Mouse (Mus musculus): Measurements from ENCODE around the gene Ppm1m. TPM values are rescaled to one million over a fixed set of nuclear protein-coding genes. Genes with fewer than 3 reads are reported as not detected.

The Ppm1m gene
- polyA plus RNA-seq (2012; fragmentation: generic; extraction: Trizol): 42.8 TPM
- long read RNA-seq, experiment 1, transcript Ppm1m-203 (10 exons, 1,846 nt): major isoform, 56 of 72 reads
- long read RNA-seq, experiment 1, partial matches to known transcripts: 11 of 72 reads
- long read RNA-seq, experiment 1, other reads (novel, unspliced or antisense): 5 of 72 reads
- long read RNA-seq, experiment 2, transcript Ppm1m-203 (10 exons, 1,846 nt): major isoform, 178 of 215 reads
- long read RNA-seq, experiment 2, partial matches to known transcripts: 2 of 215 reads
- long read RNA-seq, experiment 2, other reads (novel, unspliced or antisense): 34 of 215 reads

- peak within 1 kb of the TSS; percentile 84 for H3ac ChIP-seq (ENCODE audit: control insufficient read depth, insufficient read length, low read depth)
- H3K79me3 ChIP-seq (ENCODE audit: low read depth): no peaks in the 10 kb centered on the region
- no peak for TF ChIP-seq MAX (IDR thresholded peaks at IDR 0.05)
- no peak for TF ChIP-seq CTCF (IDR thresholded peaks at IDR 0.05; ENCODE audit: control insufficient read depth, insufficient read depth, insufficient read length)
- no peak for TF ChIP-seq CEBPB (IDR thresholded peaks at IDR 0.05; ENCODE audit: low read depth)
- no peak for TF ChIP-seq FOSL1 (IDR thresholded peaks at IDR 0.05; ENCODE audit: insufficient read depth, low read length, poor library complexity, severe bottlenecking)
- TF ChIP-seq USF1 (IDR thresholded peaks at IDR 0.05; ENCODE audit: low read depth): no peak
- no peak for TF ChIP-seq MYOD1 (IDR thresholded peaks at IDR 0.05; ENCODE audit: control insufficient read depth, insufficient read length, low read depth)
- TF ChIP-seq MYOG (IDR thresholded peaks at IDR 0.05; ENCODE audit: control insufficient read depth, extremely low read depth, insufficient read length): no peak
- H3K79me2 ChIP-seq (ENCODE audit: control insufficient read depth, insufficient read depth): no peaks in the 10 kb centered on the region
- H3K27me3 ChIP-seq (ENCODE audit: control insufficient read depth, insufficient read depth, insufficient read length): no peaks in the 10 kb centered on the region
- H3K4me3 ChIP-seq (ENCODE audit: insufficient read depth, poor library complexity, severe bottlenecking): peak within 1 kb of the TSS; percentile 30
- peaks cover 6% of the 10 kb centered on the region for H3K36me3 ChIP-seq (ENCODE audit: control insufficient read depth, insufficient read depth)
Measured at GRCm38 (mm10) chr9:106199535-106200272, at the start of gene Ppm1m. Gene Ppm1m (minus strand): TSS chr9:106199746.

GRCm38 (mm10) chr9:106242813-106243488 is 43.4 kb upstream of the Ppm1m start:
- no peaks in the 10 kb centered on the region for H3K27me3 ChIP-seq (ENCODE audit: control insufficient read depth, insufficient read depth, insufficient read length)
- H3K36me3 ChIP-seq (ENCODE audit: control insufficient read depth, insufficient read depth): peaks cover 40% of the 10 kb centered on the region
- H3K79me3 ChIP-seq (ENCODE audit: low read depth): peaks cover 5% of the 10 kb centered on the region
- no peak overlapping the region for H3ac ChIP-seq (ENCODE audit: control insufficient read depth, insufficient read length, low read depth)
- H3K79me2 ChIP-seq (ENCODE audit: control insufficient read depth, insufficient read depth): peaks cover 15% of the 10 kb centered on the region
- H3K4me3 ChIP-seq (ENCODE audit: insufficient read depth, poor library complexity, severe bottlenecking): no peak overlapping the region
- TF ChIP-seq USF1 (IDR thresholded peaks at IDR 0.05; ENCODE audit: low read depth): no peak
- no peak for TF ChIP-seq CEBPB (IDR thresholded peaks at IDR 0.05; ENCODE audit: low read depth)
- TF ChIP-seq MYOD1 (IDR thresholded peaks at IDR 0.05; ENCODE audit: control insufficient read depth, insufficient read length, low read depth): no peak
- no peak for TF ChIP-seq CTCF (IDR thresholded peaks at IDR 0.05; ENCODE audit: control insufficient read depth, insufficient read depth, insufficient read length)
- TF ChIP-seq MAX (IDR thresholded peaks at IDR 0.05): no peak
- no peak for TF ChIP-seq MYOG (IDR thresholded peaks at IDR 0.05; ENCODE audit: control insufficient read depth, extremely low read depth, insufficient read length)
- TF ChIP-seq FOSL1 (IDR thresholded peaks at IDR 0.05; ENCODE audit: insufficient read depth, low read length, poor library complexity, severe bottlenecking): no peak

- Histone ChIP-seq H3K36me3 (ENCODE audit: control insufficient read depth, insufficient read depth) (peaks cover 43% of the 10 kb centered on the region), H3K4me3 (ENCODE audit: insufficient read depth, poor library complexity, severe bottlenecking) (no peak overlapping the region), H3K79me3 (ENCODE audit: low read depth) (no peaks in the 10 kb centered on the region), H3K27me3 (ENCODE audit: control insufficient read depth, insufficient read depth, insufficient read length) (no peaks in the 10 kb centered on the region), H3ac (ENCODE audit: control insufficient read depth, insufficient read length, low read depth) (no peak overlapping the region), H3K79me2 (ENCODE audit: control insufficient read depth, insufficient read depth) (peaks cover 6% of the 10 kb centered on the region)
- no peak for TF ChIP-seq MAX (IDR thresholded peaks at IDR 0.05)
- TF ChIP-seq USF1 (IDR thresholded peaks at IDR 0.05; ENCODE audit: low read depth): no peak
- no peak for TF ChIP-seq MYOG (IDR thresholded peaks at IDR 0.05; ENCODE audit: control insufficient read depth, extremely low read depth, insufficient read length)
- no peak for TF ChIP-seq CEBPB (IDR thresholded peaks at IDR 0.05; ENCODE audit: low read depth)
- no peak for TF ChIP-seq CTCF (IDR thresholded peaks at IDR 0.05; ENCODE audit: control insufficient read depth, insufficient read depth, insufficient read length)
- no peak for TF ChIP-seq MYOD1 (IDR thresholded peaks at IDR 0.05; ENCODE audit: control insufficient read depth, insufficient read length, low read depth)
- no peak for TF ChIP-seq FOSL1 (IDR thresholded peaks at IDR 0.05; ENCODE audit: insufficient read depth, low read length, poor library complexity, severe bottlenecking)
Measured at GRCm38 (mm10) chr9:106241541-106242164, 42.1 kb upstream of the Ppm1m start.

- no peak overlapping the region for H3ac ChIP-seq (ENCODE audit: control insufficient read depth, insufficient read length, low read depth)
- H3K4me3 ChIP-seq (ENCODE audit: insufficient read depth, poor library complexity, severe bottlenecking): no peak overlapping the region
- peaks cover 45% of the 10 kb centered on the region for H3K36me3 ChIP-seq (ENCODE audit: control insufficient read depth, insufficient read depth)
- H3K79me2 ChIP-seq (ENCODE audit: control insufficient read depth, insufficient read depth): no peaks in the 10 kb centered on the region
- no peaks in the 10 kb centered on the region for H3K79me3 ChIP-seq (ENCODE audit: low read depth)
- no peak for TF ChIP-seq MAX (IDR thresholded peaks at IDR 0.05)
- TF ChIP-seq FOSL1 (IDR thresholded peaks at IDR 0.05; ENCODE audit: insufficient read depth, low read length, poor library complexity, severe bottlenecking): no peak
- TF ChIP-seq CEBPB (IDR thresholded peaks at IDR 0.05; ENCODE audit: low read depth): no peak
- no peak for TF ChIP-seq MYOG (IDR thresholded peaks at IDR 0.05; ENCODE audit: control insufficient read depth, extremely low read depth, insufficient read length)
- no peak for TF ChIP-seq MYOD1 (IDR thresholded peaks at IDR 0.05; ENCODE audit: control insufficient read depth, insufficient read length, low read depth)
- H3K27me3 ChIP-seq (ENCODE audit: control insufficient read depth, insufficient read depth, insufficient read length): no peaks in the 10 kb centered on the region
Measured at GRCm38 (mm10) chr9:106237878-106238277, 38.3 kb upstream of the Ppm1m start.

GRCm38 (mm10) chr9:106237401-106237800 is 37.9 kb upstream of the Ppm1m start:
- H3ac ChIP-seq (ENCODE audit: control insufficient read depth, insufficient read length, low read depth): no peak overlapping the region
- H3K27me3 ChIP-seq (ENCODE audit: control insufficient read depth, insufficient read depth, insufficient read length): no peaks in the 10 kb centered on the region
- no peaks in the 10 kb centered on the region for H3K79me2 ChIP-seq (ENCODE audit: control insufficient read depth, insufficient read depth)
- peaks cover 41% of the 10 kb centered on the region for H3K36me3 ChIP-seq (ENCODE audit: control insufficient read depth, insufficient read depth)
- H3K4me3 ChIP-seq (ENCODE audit: insufficient read depth, poor library complexity, severe bottlenecking): no peak overlapping the region
- TF ChIP-seq CTCF (IDR thresholded peaks at IDR 0.05; ENCODE audit: control insufficient read depth, insufficient read depth, insufficient read length) (no peak), MYOG (IDR thresholded peaks at IDR 0.05; ENCODE audit: control insufficient read depth, extremely low read depth, insufficient read length) (no peak), MYOD1 (IDR thresholded peaks at IDR 0.05; ENCODE audit: control insufficient read depth, insufficient read length, low read depth) (no peak), FOSL1 (IDR thresholded peaks at IDR 0.05; ENCODE audit: insufficient read depth, low read length, poor library complexity, severe bottlenecking) (no peak), CEBPB (IDR thresholded peaks at IDR 0.05; ENCODE audit: low read depth) (no peak), MAX (IDR thresholded peaks at IDR 0.05) (no peak), USF1 (IDR thresholded peaks at IDR 0.05; ENCODE audit: low read depth) (no peak)
- no peaks in the 10 kb centered on the region for H3K79me3 ChIP-seq (ENCODE audit: low read depth)

Measured in C2C12 (cell line).